Mouse (Mus musculus) erythroblast, embryonic 14.5 days (primary cell): ENCODE measurements around the gene Med15.

Experiments used
- GATA1 ChIP-seq: IDR thresholded peaks from 2 replicates; pipeline ENCODE4 v1.6.1; 2012; ENCODE audit warnings: low read length, inconsistent platforms, mixed read lengths
- TAL1 ChIP-seq: IDR thresholded peaks from 3 replicates; pipeline ENCODE4 v1.6.1; 2012; ENCODE audit warnings: low read length, inconsistent platforms, mixed read lengths

GRCm38 (mm10) chr16:17745067-17745466 is 12.4 kb upstream of the Med15 start:
- TF ChIP-seq GATA1 = no peak
- no peak for TF ChIP-seq TAL1
